Mouse (Mus musculus) spleen, postnatal 4 days (tissue): ENCODE results near the gene Me1.
"Not testable (repeated sequence)": the region's sequence is repeated elsewhere in the genome, so short reads cannot be mapped to it uniquely, and the experiment has no call there.

ENCODE experiments used
- DNase-seq, 2 experiments: peaks; one replicate each; pipeline ENCODE4 v3.0.0; 2022; ENCODE audit warnings: low spot score in 2 of 2

Me1 gene

DNA sequence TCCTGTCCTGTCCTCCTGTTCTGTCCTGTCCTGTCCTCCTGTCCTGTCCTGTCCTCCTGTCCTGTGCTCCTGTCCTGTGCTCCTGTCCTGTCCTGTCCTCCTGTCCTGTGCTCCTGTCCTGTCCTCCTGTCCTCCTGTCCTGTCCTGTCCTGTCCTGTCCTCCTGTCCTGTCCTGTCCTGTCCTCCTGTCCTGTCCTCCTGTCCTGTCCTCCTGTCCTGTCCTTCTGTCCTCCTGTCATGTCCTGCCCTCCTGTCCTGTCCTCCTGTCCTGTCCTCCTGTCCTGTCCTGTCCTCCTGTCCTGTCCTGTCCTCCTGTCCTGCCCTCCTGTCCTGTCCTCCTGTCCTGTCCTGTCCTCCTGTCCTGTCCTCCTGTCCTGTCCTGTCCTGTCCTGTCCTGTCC, 98.8 kb downstream of the Me1 start:
- DNase-seq: not testable (repeated sequence)

DNA sequence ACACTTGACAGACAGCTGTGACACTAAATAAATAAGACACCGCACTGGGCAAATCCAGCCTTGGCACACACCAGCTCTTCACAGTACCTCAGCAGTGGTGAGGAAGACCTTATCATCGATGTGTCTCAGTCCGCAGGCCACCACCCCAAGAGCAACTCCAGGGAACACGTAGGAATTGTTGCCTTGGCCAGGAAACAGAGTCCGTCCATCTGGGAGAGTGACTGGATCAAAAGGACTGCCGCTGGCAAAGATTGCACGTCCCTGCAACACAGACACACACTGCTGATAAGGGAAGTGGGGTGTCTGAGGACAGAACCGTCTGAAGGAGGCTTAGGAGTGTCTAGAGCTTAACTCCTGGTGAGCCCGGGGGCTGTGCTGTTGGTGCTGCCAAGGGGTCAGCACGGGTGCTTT, 101.4 kb downstream of the Me1 start:
- not testable (repeated sequence) for DNase-seq

DNA sequence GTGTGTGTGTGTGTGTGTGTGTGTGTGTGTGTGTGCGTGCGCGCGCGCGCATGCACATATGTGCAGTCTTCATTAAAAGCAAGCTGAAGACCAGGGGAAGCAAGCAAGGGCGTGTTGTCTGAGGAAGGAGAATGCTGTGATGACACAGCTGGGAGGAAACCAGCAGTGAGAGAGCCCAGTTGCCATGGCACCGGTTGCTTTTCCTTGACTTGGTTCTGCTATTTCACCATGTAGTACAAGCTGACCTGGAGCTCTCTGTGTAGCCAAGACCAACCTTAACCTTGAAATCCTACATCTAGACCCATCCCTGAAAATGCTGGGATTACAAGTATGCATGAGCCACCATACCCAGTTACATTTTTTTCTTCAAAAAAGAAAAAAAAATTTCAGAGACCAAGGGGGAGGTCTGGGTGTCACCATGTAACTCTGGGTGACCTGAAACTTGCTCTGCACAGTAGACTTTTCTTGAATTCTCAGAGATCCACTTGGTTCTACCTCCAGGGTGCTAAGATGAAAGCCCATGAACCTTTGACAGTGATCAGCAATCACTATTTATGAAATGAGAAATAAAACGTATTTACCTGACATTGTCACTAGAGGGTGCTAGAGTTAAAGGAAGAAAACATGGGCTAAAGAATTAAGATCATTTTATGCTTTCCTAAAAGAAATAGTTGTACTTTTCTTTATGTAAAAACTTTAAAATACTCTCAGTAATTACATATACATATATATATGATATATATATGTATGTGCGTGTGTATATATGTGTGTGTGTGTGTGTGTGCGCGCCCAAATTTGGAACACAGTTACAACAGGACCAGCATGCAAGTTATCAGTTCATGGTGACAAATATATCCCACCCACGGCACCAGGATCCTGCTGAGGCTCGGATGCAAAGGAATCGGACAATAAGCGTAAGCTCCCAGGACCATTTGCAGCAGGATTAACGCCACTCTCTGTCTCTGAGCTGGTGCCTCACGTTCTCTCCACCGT, 102.8 kb downstream of the Me1 start:
- no peak for DNase-seq

DNA sequence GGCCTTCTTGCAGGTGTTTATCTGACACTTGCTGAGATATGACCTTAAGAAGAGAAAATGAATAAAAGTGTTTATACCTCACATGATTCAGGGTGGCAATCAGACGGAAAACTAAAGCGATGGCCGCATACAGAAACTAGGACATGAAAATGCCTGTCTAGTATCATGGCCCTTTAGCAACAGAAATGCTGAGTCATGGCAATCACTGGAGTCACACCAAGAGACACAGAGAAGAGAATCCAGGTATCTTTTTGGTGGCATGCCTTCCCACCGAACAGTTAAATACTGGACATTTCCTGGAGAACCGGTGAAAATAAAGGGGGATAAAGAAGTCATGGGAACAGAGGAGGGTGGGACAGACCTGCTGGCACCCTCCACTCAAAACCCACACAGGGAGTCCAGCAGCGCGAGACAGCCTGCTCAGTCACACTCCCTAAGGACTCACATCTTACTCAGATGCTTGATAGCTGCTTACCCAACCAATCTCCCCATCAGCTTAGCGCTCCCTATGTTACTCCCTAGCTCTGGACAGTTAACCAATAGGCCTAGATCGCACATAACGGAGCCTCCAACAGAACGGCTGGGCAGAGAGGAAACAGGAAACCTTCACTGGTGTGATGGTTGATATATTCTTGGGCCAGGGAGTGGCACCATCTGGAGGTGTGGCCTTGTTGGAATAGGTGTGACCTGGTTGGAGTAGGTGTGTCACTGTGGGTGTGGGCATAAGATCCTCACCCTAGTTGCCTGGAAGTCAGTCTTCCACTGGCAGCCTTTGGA, 108.5 kb downstream of the Me1 start:
- no peak for DNase-seq

DNA sequence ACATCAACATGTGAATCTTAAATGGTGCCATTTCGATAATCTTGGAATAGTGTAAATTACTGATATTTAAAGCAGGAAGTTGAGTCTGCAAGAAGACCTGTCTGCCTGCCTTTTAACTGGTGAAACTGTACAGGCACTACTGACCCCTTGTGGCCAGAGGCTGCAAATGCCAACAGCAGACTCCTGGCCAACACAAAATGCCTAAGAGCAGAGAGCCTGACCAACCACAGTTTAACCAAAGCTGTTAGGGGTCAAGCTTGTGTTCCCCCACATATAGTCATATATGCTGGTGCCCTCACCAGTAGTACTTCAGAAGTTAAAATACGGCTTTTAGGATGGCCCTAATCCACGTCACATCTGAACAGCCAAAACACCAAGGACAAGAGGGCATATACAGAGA, 112.0 kb downstream of the Me1 start:
- peak; percentile 60 to 85 for DNase-seq

DNA sequence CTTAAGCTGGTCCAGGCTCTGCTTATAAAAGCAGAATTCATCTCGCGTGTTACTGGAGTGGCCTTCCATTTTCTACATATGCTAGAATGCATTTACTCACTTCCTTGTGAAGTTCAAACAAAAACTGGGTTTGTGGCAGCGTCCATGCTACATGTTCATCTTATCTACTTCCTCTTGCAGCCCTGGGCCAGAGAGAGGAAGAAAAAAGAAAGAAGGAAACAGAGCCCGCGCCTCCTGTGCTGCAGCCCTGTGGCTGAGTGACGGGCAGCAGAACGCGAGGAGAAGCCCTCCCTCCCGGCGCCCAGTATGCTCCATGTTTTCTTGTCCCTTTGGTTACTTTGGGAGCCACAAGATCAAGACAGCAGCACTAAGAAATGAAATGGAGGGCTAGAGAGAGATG, 116.1 kb downstream of the Me1 start:
- no peak for DNase-seq

DNA sequence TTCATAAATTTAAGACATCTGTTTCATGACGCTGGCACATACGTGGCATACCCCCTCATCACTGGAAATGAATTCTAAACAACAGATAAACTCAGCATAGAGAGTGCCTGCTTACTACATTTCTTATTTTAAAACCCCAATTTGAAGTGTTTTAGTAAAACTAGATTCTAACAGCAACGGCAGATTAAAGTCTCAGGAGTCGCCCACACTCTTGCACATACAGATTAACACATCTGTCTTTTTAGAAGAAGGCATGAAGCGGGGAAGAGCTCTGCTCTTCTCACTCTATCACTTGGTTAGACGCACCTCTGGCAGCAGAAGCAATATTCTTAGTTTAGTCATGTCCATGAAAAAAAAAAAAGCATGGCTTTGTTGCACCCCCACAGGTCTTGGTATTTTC, 120.6 kb downstream of the Me1 start:
- DNase-seq: no peak

DNA sequence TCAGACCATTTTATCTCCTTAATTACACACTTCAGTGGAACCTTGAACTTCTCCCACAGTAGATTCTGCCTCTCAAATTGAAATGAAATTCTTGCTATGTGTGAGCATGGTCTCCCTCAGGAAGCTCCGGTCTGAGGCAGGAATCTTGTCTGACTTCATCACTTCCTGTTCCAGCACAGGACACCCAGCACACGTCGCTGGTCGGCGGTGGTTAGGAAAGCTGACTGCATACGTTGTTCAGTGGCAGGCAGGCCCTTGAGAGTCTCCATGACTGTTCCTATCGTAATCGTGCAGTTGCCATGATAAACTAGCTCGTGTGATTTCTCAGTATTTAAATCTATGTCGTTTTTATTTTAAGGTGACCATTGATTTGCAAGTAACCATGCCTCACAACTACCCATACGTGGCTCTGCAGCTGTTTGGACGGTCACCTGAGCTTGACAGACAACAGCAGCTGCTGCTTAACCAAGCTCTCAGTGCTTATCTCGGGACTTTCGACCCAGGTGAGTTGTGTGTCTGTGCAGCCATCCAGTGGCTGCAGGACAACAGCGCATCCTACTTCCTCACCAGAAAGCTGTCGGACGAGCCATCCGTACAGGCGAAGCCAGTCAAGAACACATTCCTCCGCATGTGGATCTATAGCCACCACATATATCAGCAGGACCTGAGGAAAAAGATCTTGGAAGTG, 122.0 kb downstream of the Me1 start:
- no peak for DNase-seq

DNA sequence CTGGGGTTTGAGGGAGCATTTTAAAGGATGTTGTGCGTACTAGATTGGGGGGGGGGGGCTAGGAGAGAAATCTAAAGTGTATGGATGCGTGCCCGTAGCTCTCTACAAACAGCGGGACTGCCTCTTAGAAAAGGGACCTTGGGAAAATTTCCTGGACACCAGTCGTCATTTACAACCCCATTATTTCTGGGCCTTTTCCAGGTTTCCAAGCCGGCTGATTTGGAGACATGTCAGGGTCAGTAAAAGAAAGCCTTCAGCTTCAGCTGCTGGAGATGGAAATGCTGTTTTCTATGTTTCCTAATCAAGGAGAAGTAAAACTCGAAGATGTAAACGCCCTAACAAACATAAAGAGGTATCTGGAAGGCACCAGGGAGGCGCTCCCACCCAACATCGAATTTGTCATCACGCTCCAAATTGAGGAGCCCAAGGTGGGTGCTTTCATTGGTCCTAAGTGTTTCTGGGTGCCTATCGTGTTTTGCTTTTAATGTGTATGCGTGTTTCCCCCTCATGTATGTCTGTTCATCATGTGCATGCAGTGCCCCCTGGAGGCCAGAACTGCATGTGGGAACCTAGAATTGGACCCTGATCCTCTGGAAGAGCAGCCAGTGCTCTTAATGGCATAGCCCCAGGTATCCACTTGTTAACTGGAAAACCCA, 123.0 kb downstream of the Me1 start:
- DNase-seq: peak; percentile 81 to 91

DNA sequence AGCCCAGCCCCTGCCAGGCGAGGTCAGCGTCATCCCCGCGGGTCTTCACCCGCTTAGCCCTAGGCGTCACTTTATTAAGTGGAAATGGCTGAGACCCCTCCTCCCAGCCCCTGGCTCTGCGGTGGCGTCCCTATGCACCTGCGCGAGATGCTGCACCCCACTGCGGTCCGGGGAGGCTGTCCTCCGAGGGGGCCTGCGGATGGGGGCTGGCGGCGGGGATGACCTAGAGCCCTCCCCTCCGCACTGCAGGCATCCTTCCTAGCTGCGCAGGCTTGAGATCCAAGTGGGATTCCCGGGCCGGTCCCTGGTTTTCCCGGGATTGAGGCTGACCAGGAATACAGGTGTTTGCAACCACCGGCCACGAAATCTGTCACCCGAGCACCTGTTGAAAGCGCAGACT, 123.6 kb downstream of the Me1 start:
- peak in 1 of 2 experiments; percentile 29 for DNase-seq

DNA sequence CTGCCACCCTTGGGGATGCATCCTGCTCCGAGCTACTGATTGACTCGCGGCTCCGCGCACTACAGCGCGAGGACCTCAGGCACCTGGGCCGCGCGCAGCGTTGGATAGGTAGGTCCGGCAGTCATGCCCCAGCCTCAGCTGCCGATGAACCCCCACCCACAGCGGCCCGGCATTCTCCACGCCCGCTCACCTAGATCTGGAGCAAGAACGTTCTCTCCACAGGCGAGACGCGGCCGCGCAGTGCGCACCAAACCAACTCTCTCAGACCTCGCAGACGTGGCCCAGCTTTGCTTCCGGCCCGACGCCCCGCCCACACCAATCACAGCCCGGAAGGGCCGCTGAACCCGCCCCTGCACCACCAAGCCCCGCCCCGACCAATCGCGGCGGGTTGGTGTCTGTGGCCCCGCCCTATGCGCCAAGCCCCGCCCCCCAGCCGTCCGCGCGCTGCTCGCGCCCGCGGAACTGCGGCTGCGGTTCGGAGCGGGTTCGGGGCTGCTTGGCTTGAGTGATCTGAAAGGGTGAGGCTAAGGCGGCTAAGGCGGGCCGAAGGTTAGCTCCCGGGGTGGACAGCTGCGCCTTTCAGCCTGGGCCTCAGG, 124.1 kb downstream of the Me1 start, which contains the start of the genes Pgm3 and Rwdd2a:
TSS of gene Pgm3 (minus strand) at position 303 of the 596 bp plus-strand sequence.
TSS of gene Rwdd2a (plus strand) at position 452 of the 596 bp plus-strand sequence.
- peak; percentile 95 to 98 for DNase-seq

DNA sequence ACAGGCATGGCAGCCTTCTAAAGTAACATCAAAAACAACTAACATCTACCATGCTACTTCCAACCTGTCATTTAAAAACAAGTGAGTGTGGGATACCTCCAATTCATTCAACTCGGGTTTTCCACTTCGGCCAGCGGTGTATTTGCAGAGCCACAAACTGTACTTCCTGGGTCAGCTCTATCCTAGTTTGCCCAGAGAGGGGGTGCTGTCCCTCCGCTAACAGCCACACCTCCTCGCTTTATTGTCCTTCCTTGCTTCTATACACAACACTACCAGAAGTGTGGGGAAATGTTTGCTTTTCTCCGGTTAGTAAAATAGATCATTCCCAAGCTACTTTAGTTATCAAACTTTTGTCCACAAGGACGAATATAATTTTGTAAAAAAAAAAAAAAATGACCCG, 124.8 kb downstream of the Me1 start:
- no peak for DNase-seq

DNA sequence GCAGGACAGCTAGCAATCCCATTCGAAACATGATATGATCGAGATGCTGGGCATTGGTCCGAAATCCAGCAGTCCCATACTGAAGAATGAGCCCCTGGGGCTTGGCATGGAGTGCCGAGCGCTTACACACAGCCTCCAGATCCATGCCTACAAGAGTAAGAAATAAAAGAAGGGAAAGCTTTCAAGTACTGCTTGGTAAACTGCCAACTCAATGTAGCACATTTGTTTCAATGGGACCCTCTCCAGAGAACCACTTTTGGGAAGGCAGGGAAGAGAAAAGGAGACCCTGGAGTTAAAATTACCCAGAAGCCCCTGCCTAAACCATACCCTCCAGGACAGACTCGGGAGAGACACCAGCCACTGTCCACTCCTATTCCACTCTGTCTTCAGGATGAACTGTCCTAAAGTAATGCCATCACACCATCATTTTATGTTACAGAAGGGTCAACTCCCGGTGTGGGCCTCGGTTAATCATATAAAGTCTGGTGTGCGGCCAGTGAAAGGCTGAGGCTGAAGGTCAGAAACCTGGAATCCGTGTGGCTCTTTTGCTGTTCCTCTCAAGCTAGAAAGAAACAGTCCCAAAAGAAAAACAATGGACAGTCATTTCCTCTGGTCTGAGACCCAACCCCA, 125.4 kb downstream of the Me1 start:
- DNase-seq: no peak

DNA sequence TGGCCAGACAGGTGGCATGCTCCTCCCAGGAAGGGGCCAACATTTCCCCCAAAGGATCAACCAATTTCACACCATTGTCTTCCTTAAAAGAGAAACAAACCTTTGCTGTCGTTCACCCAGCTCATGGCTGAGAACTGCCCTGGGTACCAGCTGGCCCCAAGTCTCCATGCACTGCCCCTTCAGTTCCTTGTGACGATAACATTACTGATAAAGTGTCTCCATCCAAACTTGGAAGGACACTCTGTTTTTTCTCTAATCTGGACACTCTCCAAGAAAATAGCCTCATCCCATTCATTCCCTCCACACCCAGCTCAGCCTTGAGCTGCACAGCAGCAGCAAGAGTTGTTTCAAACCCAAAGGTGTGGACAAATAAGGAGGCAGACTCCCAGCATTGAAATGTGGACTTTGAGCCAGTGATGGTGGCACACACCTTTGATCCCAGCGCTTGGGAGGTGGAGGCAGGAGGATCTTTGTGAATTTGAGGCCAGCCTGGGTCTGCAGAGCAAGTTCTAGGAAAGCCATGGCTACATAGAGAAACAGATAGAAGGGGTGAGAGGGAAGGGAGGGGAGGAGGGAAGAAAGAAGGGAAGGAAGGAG, 126.3 kb downstream of the Me1 start:
- no peak for DNase-seq

DNA sequence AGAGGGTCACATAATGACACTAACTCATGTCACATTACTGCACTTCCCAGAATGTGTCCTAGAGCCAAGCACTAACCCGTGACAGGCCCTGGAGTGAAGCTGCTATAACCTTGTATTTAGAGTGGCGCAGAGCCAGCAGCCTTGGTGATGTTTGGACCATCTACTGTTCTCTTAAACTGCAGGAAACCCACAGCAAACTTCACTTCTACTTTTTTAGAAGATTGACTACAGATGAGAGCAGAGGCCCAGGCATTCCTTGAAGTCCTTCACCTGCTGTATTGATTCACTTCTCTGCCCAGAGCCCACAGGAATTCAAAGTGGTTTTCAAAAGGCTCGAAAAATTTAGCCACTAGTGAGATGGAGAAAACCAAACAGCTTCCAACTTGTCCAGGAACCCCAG, 135.2 kb downstream of the Me1 start:
- no peak for DNase-seq

DNA sequence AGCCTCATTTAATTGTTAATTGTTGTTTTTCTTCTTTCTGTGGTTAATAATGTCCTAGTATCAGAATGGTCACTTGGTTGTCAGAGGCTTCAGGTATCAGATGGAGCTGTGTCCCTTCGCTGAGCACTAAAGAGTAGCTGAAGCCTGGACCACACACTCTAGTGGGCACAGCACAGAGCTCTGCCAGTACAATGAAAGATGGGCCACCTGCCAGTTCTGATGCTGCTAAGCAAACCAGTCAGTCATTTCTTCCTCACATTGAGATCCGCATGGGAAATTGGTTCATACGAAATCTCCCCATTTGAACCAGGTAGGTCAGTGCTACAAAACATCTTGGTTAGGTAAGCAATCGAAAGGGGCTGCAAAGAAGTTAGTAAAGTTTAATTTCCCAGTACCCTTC, 141.1 kb downstream of the Me1 start:
- no peak for DNase-seq

DNA sequence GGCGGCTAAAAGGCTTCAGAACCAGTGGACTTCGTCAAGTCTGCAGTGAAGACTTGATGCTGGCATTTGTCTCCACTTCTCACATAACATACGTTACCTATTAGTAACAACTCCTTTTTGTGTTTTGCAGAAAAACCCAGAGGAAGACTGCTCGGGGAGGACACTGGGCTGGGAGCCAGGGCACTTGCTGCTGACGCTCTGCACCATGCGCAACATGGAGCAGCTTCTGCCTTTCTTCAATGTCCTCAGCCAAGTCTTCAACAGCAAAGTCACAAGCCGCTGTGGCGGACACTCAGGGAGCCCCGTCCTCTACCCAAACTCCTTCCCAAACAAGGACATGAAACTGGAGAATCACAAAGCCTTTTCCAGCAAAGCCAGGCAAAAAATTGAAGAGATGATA, 141.9 kb downstream of the Me1 start:
- no peak for DNase-seq

DNA sequence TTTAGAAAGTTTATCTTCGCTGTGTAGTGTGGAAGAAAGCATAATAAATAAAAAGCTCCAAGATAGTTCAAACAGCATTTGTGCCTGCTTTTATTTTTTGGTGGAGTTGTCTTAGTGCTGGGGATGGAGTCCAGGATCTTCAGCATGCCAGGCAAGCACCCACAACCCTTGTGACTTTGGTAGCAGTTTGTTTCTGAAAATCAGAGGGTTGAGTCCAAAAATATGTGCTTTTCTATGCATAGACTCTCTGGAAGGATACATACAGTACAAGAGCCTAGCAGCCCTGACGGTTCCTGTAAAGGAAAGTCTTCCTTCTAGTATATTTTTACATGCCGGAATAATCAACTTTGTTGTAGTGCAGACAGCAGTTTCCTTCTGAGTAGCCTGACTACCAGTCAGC, 145.0 kb downstream of the Me1 start:
- no peak for DNase-seq

DNA sequence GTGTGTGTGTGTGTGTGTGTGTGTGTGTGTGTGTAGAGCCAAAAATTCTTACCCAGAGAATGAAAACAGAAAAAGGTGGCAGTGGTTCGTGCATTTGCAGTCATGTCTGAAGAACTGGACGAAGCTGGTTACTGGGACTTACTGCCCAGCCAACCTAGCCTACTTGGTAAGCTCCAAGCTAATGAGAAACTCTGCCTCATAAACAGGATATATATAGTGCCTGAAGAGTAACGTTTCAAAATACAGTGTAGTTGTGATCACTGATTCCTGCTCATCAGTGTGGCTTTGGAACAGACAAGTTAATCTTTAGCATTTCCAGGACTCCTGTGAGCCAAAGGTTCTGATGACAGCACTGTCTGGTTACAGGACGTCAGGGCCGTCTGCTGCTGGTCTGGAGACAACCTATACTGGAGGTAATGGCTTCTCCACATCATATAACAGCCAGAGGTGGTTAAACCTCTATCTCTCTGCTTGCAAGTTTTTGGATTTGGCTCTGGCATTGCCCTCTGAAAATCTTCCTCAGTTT, 146.1 kb downstream of the Me1 start:
- no peak for DNase-seq

DNA sequence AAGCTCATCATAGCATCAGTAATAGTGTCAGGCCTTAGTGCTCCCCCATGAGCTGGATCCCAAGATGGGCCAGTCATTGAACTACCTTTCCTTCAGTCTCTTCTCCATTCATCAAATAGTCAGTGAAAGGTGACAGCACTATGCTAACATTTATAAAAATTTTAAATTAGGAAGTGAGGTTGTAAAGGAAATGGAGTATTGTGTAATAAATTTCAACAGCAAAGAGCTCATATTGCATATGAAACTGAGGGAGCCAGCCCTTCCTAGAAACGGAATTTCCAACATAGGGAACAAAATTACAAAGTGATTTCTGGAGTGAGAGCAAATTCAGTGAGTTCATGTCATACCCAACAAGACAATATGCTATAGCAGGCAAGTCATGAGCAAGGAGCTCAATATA, 151.2 kb downstream of the Me1 start:
- DNase-seq: no peak
